Mouse (Mus musculus) heart, postnatal 25 days (tissue): ENCODE results near the gene Rbfox2. TPM values are rescaled to one million over a fixed set of nuclear protein-coding genes. Genes with fewer than 3 reads are reported as not detected.

Experiments used
- DNase-seq: peaks from one replicate; pipeline ENCODE4 v3.0.0; 2022; ENCODE audit warnings: low spot score
- intact Hi-C: fragments of 180-260 bp; cut with DNase I; formaldehyde crosslinking; loops from one replicate; pipeline ENCODE4 v1.15.1; 2025
- total RNA-seq, 2 experiments: library from RNA; stranded (reverse); gene quantifications; 2 replicates each; pipeline ENCODE4 v1.2.3; 2021

Gene Rbfox2
- total RNA-seq, 2 experiments from 2014 or later: 111 to 117 TPM

DNA sequence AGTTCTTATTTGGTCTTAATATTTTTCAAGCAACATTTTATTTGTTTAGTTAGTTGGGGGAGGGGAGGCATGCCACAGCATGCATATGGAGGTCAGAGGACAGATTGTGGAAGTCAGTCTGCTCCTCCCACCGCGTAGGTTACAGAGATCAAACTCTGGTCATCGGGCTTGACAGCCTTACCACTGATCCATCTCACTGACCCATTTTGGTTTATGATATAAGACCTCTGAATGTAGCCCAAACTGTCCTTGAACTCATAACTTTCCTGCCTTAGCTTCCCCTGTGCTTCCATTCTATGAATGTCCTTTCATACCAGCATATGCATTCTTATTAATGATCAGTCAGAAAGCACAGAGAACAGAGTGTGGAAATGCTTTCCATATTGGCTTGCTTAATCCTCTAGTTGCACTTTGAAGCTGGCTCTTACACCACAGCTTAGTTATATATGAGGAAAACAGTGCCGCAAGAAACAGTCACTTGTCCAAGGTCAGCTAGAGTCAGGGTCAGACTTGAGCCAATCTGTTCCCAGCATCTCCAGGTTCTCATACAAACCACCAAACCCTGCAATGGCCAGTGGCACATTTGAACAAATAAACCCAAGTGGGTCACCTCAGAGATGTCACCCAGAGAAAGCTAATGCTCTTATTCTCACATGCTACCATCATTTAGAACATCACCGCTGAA lies 62.8 kb downstream of the Rbfox2 start:
- intact Hi-C loops: no loop called here
- no peak for DNase-seq

DNA sequence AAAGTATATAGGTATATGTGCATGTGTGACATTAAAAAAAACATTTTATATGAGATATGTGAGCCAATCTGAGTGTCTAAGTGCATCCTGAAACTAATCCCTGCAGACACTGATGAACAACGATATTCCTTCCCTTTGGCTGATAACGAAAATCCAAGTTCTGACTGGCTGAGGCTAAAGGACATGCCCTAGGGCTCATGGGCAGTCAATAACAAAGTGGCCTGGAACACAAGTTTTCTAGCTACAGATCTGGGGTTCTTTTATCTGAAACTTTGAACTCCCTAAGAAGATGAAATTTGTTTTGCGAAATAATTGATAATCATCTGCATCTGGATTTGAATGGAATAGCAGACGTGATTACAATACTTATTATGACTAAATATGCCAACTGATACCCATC lies 66.2 kb downstream of the Rbfox2 start:
- DNase-seq: no peak
- intact Hi-C loops: no loop called here

DNA sequence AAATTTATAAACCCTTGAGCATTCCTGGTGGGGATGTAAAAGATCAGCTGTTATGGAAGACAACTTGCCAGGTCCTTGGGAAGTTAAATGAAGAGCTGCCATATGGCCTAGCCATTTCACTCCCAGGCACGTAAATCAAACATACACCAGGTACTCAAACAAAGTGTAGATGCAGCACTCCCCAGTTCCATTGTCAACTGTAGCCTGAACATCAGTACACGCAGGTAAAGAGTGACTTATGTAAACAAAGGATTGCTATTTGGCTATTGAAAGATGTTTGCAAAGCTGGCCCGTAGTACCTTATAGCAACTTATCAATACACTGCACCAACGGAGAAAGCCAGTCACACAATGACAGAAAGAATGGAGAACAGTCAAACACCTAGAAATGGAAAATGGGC lies 67.2 kb downstream of the Rbfox2 start:
- intact Hi-C loops: no loop called here

DNA sequence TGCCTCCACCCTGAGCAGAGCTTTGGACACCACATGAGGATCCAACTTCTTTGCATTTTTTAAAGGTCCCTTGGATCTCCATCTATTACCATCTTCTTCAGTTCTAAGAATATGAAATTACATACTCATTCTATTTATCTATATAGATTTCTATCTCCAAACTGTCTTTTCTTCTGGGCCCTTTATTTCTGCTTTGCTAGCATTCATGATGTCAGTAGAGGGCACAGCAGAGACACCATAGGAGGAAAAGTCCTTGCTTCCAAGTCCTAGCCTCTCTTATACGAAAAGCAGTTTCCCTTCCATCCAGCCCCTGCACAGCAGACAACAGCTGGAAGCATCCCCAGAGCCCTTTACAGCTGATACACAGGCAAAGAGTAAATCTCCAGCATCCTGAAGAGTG lies 69.1 kb downstream of the Rbfox2 start:
- intact Hi-C loops: no loop called here
- DNase-seq: no peak

More for the DNA sequence above, 67.2 kb downstream of the Rbfox2 start:
- DNase-seq: no peak

DNA sequence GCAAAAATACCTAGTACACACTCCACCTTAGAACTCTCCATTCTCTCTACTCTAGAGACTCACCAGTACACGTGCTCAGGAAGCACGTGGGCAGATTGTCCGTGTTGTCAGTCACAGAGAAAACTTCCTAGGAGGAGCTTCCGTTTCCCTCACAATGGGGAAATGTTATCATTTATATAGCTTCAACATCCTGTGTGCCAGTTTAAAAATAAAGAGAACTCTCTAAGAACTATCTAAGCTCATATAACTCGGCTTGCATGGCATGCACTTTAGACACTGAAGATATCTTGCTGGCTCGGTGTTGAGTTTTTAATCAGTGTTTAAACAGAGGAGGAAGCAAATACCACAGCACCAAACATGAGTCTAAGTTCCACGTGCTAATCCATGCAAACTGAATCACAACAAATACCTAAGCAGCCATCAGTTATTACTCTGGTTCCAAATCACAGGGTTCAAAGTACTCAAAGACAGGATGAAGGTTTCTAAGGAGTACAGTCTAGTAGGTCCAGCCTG lies 70.7 kb downstream of the Rbfox2 start:
- intact Hi-C loops: no loop called here

DNA sequence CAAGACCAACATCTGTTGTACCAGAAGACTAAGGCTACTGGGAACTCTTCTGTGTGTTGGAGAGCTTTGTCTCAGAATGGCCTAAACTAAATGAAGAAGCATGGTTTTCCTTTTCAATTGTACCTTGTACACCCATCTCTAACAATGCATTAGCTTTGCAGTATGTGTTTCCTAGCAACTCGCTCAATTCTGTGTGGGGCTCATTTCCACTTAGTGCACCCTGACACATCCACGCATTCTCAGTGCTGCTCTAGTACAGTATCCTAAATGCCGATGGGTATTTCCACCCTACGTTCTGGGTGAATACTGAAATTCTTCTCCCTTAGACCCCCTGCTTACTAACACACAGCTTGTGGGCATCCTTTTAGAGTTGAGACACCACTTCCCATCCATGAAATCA lies 71.3 kb downstream of the Rbfox2 start:
- intact Hi-C loops: no loop called here
- DNase-seq: no peak

More for the DNA sequence above, 70.7 kb downstream of the Rbfox2 start:
- DNase-seq: no peak

DNA sequence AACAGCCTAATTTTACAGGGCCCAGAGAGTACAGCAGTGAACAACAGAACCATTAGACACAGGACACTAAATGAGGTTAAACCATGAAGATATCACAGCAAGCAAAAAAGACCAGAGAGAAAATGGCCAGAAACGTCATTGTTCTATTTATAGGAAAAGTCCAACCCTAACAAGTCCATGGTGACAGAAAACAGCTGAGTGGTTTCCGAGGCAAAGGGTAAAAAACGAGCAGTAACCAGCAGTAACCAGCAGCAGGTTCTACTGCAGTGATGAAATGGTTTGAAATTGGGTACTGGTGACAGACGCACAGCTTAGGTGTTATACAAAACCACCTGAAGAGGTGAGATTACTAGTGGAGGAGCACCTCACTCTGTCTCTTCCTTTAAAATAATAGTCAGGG lies 72.5 kb downstream of the Rbfox2 start:
- intact Hi-C loops: no loop called here
- no peak for DNase-seq

DNA sequence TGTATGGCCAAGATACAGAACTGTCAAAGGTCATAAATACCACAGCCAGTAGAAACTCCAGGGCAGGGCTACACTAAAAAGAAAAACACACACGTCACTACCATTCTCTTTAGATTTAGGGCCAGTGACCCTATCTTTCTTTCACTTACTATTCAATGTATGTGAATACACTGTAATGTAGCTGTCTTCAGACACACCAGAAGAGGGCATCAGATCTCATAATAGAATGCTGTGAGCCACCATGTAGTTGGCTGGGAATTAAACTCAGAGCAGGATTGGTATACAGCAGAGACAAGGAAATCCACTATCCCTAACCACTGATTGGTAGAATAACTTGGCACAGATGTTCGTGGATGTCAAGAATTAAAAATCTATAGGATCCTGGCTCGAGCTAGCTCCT lies 76.7 kb downstream of the Rbfox2 start:
- intact Hi-C loops: no loop called here
- DNase-seq: no peak

DNA sequence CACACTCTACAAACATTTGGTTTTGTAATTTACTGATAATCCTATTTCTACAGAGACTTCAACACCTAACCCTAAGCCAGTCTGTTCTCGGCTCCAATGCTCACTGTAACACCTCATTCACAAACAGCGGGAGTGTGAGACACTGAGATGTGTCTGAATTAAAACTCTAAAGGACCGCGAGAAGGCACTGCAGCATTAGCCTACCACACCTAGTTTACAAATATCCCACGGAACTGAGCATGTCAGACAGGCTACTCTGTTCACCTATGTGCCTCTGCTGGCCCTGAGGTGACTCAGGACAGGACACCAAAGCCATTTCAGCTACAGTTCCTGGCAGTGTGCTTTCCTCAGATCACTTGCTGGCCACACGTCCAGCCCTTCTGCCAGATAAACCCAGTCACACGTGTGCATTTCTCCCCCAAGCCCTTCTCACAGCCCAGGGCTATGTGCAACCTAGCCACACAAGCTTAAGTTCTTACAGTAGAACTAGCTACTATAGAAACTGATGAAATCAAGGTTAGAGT lies 79.9 kb downstream of the Rbfox2 start:
- intact Hi-C loops: loop anchor here (1.0 to 5.0 kb wide), 2 partner anchors 50 to 109 kb away; no protein-coding TSS in a partner anchor
- no peak for DNase-seq

DNA sequence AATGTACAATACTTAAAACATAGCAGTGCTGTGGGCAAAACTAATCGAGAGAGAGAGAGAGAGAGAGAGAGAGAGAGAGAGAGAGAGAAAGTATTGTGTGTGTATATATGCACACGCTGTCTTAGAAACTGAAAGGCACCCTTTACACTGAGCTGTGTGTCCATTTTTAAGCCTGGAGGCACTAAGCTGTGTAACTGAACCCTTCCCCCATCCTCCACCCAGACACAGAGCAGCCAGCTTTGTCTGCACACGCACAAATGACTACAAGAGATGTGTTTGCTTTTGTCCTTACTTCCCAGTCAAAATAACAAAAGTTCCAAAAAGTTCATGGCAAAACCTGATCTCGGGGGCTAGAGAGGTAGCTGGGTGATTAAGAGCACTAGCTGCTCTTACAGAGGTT lies 80.9 kb downstream of the Rbfox2 start:
- DNase-seq: no peak
- intact Hi-C loops: loop anchor here (1.0 to 5.0 kb wide), 3 partner anchors 51 to 133 kb away; no protein-coding TSS in a partner anchor

DNA sequence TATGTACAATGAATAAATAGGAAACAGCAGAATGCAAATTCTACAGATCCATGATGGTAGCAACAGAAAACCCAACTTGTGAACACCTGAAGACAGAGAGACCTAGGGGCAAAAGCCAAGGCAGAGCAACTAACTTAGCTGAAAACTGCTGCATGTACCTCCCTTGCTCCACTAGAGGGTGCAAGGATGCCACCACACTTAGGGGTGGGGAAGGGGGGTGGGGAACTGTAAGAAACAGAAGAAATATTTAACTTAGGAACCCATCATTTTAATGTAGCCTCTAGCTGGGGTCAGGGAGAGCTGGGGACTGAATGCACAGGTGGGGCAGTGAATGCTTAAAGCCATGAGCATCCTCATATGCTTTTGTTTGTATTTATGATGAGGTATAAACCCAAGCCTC lies 81.5 kb downstream of the Rbfox2 start:
- intact Hi-C loops: loop anchor here (2.0 to 5.0 kb wide), 2 partner anchors 52 to 134 kb away; no protein-coding TSS in a partner anchor
- no peak for DNase-seq

DNA sequence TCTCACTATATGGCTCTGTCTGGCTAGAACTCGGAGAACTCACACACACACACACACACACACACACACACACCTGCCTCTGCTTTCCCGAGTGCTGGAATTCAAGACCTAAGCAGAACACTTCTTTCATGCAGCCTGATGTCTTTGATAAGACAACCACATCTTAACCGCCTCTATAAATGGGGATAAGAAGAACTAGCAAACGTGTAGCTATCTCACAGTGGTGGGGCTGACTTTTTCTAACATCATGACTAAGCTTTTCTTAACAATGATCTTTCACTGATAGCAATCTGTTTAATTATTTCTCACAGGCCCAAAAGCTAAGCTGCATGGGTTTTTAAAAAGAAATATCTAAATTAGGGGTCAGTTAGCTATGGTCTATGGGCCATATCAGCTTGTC lies 86.0 kb downstream of the Rbfox2 start:
- intact Hi-C loops: loop anchor here (5.0 kb wide), 2 partner anchors 114 to 249 kb away; no protein-coding TSS in a partner anchor

DNA sequence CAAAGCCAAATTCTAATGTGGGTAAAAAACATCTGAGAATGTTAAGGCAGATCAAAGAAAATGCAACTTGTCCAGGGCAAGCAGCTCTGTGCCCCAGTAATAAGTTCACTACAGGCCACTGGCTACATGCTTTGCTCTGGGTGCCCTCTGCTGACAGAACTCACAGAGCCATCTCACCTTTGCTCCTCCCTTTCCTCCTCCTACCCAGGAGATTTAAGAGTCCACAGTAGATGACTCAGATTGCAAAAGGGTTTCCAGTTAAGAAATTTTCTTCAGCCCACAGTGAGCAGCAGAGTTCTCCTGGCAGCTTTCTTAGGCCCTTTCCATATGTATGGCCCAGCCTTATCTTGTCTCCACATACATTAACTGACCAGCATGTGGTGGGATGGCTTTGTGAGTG lies 86.7 kb downstream of the Rbfox2 start:
- intact Hi-C loops: loop anchor here (5.0 kb wide), 2 partner anchors 113 to 248 kb away; no protein-coding TSS in a partner anchor

More for the DNA sequence above, 86.0 kb downstream of the Rbfox2 start:
- DNase-seq: no peak

DNA sequence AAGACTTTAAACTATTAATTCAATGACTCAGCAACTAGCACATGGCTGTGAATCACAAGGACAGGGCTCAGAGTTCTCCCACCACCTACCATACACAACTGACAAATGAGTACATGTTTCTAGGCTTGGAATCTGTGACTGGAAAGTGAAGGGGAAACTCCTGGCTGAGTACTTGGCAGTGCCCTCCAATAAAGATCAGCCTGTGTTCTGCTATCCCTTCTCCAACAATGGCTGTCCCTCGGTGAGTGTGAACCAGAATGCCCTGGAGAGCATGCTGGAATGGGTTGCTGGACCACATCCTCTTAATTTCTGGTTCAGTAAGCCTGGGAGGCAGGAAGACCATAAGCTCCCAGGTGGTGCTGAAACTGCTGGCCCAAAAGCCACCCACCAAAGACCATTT lies 87.2 kb downstream of the Rbfox2 start:
- intact Hi-C loops: loop anchor here (2.0 to 5.0 kb wide), 3 partner anchors 77 to 182 kb away; no protein-coding TSS in a partner anchor
- DNase-seq: no peak

More for the DNA sequence above, 86.7 kb downstream of the Rbfox2 start:
- DNase-seq: no peak

DNA sequence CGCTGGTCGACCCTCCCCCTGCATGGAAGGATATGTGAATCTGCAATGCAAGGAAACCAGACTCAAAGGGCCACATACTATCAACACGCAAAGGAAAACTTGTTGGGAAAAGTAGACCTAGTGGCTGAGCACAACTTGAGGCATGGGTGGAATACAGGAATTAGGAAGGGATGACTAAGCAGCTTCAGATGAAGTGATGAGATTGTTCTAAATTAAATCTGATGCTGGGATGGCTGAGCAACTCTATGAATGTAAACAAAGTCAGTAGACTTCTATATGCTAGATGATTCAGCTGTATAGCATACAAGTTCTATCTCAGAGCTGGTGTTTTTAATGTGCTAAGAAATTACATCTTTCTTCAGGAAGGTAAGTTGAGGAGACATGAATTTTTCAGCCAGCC lies 88.8 kb downstream of the Rbfox2 start:
- intact Hi-C loops: loop anchor here (2.0 to 5.0 kb wide), 3 partner anchors 76 to 181 kb away; no protein-coding TSS in a partner anchor

DNA sequence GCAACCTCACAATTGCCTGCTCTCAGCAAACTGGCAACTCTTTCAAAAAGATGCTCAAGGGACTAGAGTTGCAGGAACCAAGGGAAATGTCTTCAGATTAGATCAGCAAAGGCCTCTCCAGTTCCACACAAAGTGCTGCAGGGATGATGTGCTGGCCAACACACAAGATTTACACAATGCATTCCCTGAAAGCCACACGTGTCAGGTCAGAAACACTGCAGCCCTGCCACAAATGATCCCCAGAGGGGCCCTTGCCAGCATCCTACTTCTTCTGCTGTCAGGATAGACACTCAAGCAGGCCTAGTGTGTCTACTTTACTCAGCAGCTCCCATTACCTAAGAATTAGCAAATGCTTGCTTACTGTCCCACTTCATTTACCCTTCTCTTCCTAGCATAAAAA lies 89.3 kb downstream of the Rbfox2 start:
- no peak for DNase-seq
- intact Hi-C loops: loop anchor here (5.0 kb wide), 2 partner anchors 75 to 180 kb away; no protein-coding TSS in a partner anchor

More for the DNA sequence above, 88.8 kb downstream of the Rbfox2 start:
- DNase-seq: no peak

DNA sequence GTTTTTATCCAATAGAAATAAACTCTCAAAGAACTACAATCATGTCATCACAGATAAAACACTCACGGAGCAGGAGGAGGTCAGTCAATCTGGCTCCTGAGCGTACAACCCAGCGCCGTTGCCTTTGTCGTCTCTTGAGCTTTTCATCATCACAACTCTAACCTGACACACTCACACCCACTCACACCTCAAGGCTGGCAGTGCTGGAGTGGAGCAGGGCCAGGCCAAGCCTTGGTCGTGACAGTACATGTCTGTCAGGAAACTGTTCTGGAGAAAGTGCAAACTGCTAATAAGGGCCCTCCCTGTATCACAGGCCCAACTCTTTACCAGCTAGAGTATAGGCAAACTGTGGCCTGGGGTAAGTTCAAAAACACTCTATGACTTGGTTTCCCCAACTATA lies 90.1 kb downstream of the Rbfox2 start:
- no peak for DNase-seq

DNA sequence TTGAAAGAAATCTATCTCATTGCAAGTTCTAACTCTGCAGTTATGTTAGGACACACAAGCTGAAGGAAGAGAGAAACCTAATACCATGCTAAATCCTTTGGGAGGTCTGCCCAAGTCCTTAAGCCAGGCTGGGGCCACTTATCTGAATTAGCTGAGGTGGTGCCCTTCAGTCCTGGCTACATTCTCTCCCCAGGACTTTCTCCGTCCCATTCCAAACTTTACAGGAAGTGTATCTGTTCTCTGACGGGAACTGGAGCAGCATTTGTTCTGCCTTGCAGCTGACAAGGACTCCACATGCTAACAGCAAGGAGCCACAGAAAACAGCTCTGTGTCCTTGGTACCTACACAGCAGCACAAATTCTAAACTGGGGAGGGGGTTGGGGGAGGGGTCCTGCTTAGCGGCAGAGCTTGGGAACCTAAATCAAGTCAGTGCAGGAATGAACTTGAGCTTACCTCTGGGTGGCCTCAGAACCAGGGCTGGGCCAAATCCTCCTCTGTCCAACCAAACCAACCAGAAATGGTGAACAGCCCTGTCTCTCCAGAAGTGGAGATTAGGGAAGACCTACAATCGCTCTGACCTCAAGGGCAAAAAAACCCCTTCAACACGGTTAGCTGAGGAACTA lies 91.5 kb downstream of the Rbfox2 start:
- intact Hi-C loops: loop anchor here (5.0 kb wide), 2 partner anchors 73 to 178 kb away; no protein-coding TSS in a partner anchor
- DNase-seq: no peak

More for the DNA sequence above, 90.1 kb downstream of the Rbfox2 start:
- intact Hi-C loops: loop anchor here (5.0 kb wide), 2 partner anchors 74 to 179 kb away; no protein-coding TSS in a partner anchor

DNA sequence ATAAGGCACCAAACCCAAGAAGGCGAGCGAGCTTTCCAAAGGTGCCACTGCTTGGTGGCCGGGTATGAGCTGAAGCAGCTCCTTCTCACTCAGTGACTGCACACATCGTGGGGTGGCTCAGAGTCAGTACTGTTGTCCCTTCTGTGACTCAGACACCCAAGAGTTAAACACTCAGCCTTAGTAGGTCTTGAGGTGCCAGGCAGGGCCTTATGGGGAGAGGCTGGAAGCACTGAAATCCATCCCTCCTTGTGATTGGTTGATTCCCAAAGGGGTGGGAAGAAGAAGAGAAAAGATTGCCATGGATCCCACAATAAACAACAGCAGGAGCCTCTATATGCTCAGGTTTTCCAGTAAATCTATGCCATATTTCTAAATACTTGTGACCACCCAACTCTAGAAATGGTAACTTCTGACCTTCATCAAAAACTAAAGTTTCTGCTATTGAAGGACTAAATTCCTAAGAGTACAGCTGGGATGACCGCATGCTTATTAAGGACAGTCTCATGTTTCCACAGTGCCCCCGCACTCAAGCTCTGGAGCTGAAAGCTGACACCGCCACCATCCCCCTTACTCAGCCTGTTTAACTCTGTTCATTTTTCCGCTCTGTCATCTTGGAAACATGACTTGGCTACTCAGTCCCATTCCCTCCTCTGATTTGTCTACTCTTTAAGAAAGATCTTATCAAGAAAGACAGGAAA lies 92.2 kb downstream of the Rbfox2 start:
- DNase-seq: peak; percentile 14
- intact Hi-C loops: loop anchor here (5.0 kb wide), 2 partner anchors 72 to 177 kb away; no protein-coding TSS in a partner anchor

DNA sequence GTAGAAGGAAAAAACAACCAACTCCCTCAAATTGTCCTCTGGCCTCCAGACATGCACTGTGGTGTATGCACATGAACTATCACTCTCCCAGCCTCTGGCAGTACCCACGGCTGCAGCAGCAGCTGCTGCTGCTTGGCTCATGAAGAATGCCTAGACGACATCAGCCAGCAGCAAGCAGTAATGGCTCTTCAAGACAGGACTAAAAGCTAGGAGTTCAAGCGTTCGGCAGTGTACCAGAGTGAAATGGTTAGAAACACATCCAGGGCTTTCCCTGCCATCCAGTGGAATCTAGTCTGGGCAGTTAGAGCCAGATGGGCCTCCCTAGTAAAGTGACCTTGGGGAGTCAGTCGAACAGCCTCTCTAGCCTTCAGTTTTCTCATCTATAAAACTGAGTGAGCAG lies 93.0 kb downstream of the Rbfox2 start:
- intact Hi-C loops: no loop called here
- DNase-seq: no peak
